Mouse (Mus musculus) G1E-ER4 (cell line): ENCODE results near the gene Ric8a. TPM values are rescaled to one million over a fixed set of nuclear protein-coding genes. Genes with fewer than 3 reads are reported as not detected.

Source experiments
- GATA1 ChIP-seq: IDR thresholded peaks from one replicate; pipeline ENCODE4 v1.8.0; 2012; ENCODE audit warnings: low read length, inconsistent platforms
- polyA plus RNA-seq: library from polyadenylated mRNA; stranded (reverse); fragments of >175 nt; gene quantifications from 2 replicates; pipeline ENCODE4 v1.2.3, GENCODE M21; 2012

Ric8a gene
- 39.1 and 49.2 TPM in 2 replicates for polyA plus RNA-seq

- TF ChIP-seq GATA1: no peak
Measured at GRCm38 (mm10) chr7:140856785-140857549, at the start of gene Ric8a. Ric8a (plus strand) TSS chr7:140856957.

GRCm38 (mm10) chr7:140810496-140810895 is 46.3 kb upstream of the Ric8a start:
- TF ChIP-seq GATA1: no peak

GRCm38 (mm10) chr7:140811714-140812113 is 45.0 kb upstream of the Ric8a start:
- TF ChIP-seq GATA1: no peak

GRCm38 (mm10) chr7:140812850-140813249 is 43.9 kb upstream of the Ric8a start:
- TF ChIP-seq GATA1: no peak

GRCm38 (mm10) chr7:140820173-140820572 is 36.6 kb upstream of the Ric8a start:
- no peak for TF ChIP-seq GATA1

GRCm38 (mm10) chr7:140821305-140821652 is 35.5 kb upstream of the Ric8a start:
- no peak for TF ChIP-seq GATA1

GRCm38 (mm10) chr7:140821653-140822329 is 35.0 kb upstream of the Ric8a start, which contains the start of gene Zfp941:
Zfp941 (minus strand) TSS chr7:140822178.
- TF ChIP-seq GATA1: no peak

- no peak for TF ChIP-seq GATA1
Measured at GRCm38 (mm10) chr7:140822731-140823130, 34.0 kb upstream of the Ric8a start.

- no peak for TF ChIP-seq GATA1
Measured at GRCm38 (mm10) chr7:140828171-140828881, 28.4 kb upstream of the Ric8a start.

GRCm38 (mm10) chr7:140831447-140831846 is 25.3 kb upstream of the Ric8a start:
- TF ChIP-seq GATA1: no peak

GRCm38 (mm10) chr7:140833341-140833740 is 23.4 kb upstream of the Ric8a start:
- TF ChIP-seq GATA1: no peak

- no peak for TF ChIP-seq GATA1
Measured at GRCm38 (mm10) chr7:140834968-140835757, 21.6 kb upstream of the Ric8a start, which contains the start of gene Urah. Urah (plus strand) TSS chr7:140835018.

- TF ChIP-seq GATA1: no peak
Measured at GRCm38 (mm10) chr7:140835758-140836087, 21.0 kb upstream of the Ric8a start.

GRCm38 (mm10) chr7:140836243-140837115 is 20.3 kb upstream of the Ric8a start:
- TF ChIP-seq GATA1: no peak
